Mouse (Mus musculus) cerebellum, adult 9-11 months (tissue): ENCODE data around the gene Dupd1.
"Not testable (repeated sequence)": the region's sequence is repeated elsewhere in the genome, so short reads cannot be mapped to it uniquely, and the experiment has no call there.

Source experiments
- DNase-seq: peaks from one replicate; pipeline ENCODE4 v3.0.0; 2022

Dupd1 gene

DNA sequence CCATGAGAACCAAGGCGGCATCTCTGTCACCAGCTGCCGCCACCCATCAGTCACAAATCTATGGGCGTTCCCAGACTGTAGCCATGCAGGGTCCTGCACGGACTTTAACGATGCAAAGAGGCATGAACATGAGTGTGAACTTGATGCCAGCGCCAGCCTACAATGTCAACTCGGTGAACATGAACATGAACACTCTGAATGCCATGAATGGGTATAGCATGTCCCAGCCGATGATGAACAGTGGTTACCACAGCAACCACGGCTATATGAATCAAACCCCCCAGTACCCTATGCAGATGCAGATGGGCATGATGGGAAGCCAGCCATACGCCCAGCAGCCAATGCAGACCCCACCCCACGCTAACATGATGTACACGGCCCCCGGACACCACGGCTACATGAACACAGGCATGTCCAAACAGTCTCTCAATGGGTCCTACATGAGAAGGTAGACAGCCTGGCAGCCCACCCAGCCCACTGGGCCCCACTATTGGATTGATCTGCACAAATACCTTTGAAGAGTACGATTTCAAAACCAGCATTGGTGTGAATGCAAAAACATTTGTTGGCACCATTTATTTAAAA is 43.9 kb downstream of the Dupd1 start:
- not testable (repeated sequence) for DNase-seq

DNA sequence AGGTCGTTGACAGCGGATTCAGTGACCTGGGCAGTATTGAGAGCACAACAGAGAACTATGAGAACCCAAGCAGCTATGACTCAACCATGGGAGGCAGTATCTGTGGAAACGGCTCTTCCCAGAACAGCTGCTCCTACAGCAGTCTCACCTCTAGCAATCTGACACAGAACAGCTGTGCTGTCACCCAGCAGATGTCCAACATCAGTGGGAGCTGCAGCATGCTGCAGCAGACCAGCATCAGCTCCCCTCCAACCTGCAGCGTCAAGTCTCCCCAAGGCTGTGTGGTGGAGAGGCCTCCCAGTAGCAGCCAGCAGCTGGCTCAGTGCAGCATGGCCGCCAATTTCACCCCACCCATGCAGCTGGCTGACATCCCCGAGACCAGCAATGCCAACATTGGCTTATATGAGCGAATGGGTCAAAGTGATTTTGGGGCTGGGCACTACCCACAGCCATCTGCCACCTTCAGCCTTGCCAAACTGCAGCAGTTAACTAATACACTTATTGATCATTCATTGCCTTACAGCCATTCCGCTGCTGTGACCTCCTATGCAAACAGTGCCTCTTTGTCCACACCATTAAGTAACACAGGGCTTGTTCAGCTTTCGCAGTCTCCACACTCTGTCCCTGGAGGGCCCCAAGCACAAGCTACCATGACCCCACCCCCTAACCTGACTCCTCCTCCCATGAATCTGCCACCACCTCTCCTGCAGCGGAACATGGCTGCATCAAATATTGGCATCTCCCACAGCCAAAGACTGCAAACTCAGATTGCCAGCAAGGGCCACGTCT is 44.5 kb downstream of the Dupd1 start:
- no peak for DNase-seq

DNA sequence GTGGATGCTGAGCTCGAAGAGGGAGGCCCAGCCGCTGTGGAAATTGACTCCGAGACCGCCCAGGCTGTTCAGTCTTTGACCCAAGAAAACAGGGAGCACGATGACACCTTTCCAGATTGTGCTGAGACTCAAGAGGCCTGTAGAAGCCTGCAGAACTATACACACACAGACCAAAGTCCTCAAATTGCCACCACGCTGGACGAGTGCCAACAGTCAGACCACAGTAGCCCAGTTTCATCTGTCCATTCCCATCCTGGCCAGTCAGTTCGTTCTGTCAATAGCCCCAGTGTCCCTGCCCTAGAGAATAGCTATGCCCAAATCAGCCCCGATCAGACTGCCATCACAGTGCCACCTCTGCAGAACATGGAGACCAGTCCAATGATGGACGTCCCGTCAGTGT is 45.2 kb downstream of the Dupd1 start:
- DNase-seq: no peak

GRCm38 (mm10) chr14:21662465-21663142 is 51.8 kb downstream of the Dupd1 start:
- no peak for DNase-seq

DNA sequence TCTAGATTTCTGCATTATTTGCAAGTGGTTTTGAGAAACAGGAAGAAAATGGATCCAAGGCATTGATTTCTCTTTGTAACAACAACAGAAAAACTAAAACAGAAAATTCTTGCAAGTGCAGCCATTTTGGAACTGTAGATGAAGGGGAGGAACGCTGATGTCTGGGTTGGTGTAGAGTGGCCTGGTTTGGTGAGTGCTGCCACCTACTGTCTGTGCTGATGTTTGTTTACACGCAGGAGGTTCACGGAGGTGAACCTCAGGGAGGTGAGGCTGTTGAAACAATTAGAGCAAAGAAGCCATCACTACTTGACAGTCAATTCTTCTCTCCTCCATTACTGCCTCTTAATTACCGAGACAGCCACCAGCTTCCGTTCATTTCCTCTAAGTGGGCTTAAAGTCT is 54.7 kb downstream of the Dupd1 start:
- peak; percentile 68 for DNase-seq

GRCm38 (mm10) chr14:21659155-21659554 is 55.2 kb downstream of the Dupd1 start:
- DNase-seq: no peak

DNA sequence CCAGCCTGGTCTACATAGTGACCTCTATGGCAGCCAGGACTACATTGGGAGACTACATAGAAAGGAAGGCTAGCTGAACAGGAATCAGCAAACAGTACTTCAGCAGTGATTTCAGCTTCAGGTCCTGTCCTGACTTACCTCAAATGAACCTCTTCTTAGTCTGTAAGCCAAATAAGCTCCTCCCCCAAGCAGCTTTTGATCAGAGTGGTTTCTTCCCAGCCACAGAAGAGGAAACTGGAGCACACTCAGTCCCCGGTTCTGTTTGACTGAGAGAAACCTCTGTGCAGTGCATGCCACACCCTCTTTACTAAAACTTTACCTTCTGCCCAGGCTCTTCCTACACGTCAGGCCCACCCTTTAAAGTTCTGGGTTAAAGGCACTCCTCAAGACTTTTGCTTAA is 60.6 kb downstream of the Dupd1 start:
- no peak for DNase-seq

DNA sequence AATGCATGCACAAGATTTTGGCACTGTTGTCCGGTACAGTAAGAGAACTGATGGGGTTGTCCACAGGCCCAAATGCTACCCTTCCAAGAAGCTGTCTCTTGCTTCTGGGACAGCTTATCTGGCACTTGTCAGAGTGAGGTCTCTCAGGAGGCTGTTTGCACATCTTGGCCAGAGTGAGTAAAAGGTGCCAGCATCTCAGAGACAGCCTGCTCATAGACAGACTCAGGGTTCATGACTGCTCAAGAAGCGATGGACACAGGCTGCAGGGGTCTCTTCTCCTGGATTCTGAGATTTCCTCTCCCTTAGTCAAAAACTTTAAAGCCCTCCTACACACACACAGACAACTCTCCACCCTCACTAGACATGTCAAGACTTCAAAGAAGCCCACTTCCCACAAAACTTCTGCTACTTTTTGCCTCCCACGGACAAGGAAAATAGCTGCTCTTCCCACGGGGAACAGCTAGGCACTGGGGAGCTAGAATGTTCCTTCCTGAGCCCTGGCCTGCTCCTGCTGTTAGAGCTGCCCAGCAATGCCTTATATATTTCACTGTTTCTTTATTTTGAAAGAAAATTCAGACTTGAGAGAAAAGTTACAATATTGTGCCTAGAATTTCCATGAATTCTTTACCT is 73.5 kb downstream of the Dupd1 start:
- no peak for DNase-seq

DNA sequence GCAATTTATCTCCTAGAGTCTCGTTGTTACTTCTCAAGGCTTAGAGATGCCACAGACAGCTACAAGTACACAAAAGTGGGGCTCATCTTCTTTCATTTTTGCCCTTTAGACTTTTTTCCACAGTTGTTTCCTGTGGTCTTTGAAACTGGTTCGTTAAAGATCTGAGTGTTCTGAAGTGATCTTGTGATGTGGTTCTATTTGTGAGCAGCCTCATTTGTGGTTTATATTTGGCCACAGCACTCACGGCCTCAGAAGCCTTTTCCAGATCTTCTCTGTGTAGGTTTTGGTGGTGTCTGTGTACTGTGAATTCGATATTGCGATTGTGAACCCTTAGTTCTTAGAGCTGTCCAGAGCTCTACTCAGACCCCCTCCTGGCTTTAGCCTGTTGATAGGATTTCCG is 77.8 kb downstream of the Dupd1 start:
- no peak for DNase-seq

- DNase-seq: no peak
These were observed 82.6 kb downstream of the Dupd1 start for GRCm38 (mm10) chr14:21631665-21632200.
